Mouse (Mus musculus) E14TG2a.4 (cell line): ENCODE measurements around the gene Kif1b.

Experiments
- CTCF ChIP-seq: conservative IDR thresholded peaks from 2 replicates; pipeline ENCODE4 v1.5.1; 2014; ENCODE audit warnings: low read length
- NANOG ChIP-seq: IDR thresholded peaks from 2 replicates; pipeline ENCODE4 v1.6.1; 2014; ENCODE audit warnings: borderline replicate concordance, low read length, mixed read lengths
- POU5F1 ChIP-seq: IDR thresholded peaks from 2 replicates; pipeline ENCODE4 v1.6.1; 2014; ENCODE audit warnings: low read length, borderline replicate concordance

GRCm38 (mm10) chr4:149345873-149346272 is 38.4 kb upstream of the Kif1b start:
- TF ChIP-seq CTCF (no peak), POU5F1 (no peak), NANOG (no peak)
